Mouse (Mus musculus) MEL-GATA-1-ER (cell line): ENCODE data around the gene Cdh26.

ENCODE experiments used
- DNase-seq: peaks from one replicate; pipeline ENCODE4 v3.0.0-alpha.2; 2012; ENCODE audit warnings: low read depth; ENCODE audit errors: extremely low read depth

Gene Cdh26

GRCm38 (mm10) chr2:178430231-178430630 is at the start of gene Cdh26:
Cdh26 (plus strand) TSS chr2:178430531.
- no peak for DNase-seq

- no peak for DNase-seq
These were observed 23.1 kb upstream of the Cdh26 start, which contains the start of gene Sycp2 for GRCm38 (mm10) chr2:178407053-178407815. Sycp2 (minus strand) TSS chr2:178407685.

- no peak for DNase-seq
These were observed 21.3 kb upstream of the Cdh26 start for GRCm38 (mm10) chr2:178409024-178409423.

DNA sequence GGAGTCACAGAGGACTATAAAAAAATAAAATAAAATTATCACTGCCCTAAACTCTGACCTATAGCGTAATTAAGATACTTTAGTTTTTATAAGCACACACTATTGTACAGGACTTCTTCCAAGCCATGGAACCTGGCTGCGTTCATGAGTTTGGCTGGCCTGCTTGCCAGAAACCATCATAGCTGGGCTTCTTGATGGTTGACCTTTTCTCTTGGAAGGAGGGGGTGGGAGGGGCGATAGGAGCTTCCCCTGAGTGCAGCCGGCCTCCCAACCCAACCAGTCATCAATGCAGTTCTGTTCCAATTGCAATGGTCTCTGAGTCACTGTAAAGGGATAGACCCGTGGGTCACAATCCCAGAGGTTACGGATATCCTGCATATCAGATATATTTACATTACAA is 20.0 kb upstream of the Cdh26 start:
- DNase-seq, result no peak

DNA sequence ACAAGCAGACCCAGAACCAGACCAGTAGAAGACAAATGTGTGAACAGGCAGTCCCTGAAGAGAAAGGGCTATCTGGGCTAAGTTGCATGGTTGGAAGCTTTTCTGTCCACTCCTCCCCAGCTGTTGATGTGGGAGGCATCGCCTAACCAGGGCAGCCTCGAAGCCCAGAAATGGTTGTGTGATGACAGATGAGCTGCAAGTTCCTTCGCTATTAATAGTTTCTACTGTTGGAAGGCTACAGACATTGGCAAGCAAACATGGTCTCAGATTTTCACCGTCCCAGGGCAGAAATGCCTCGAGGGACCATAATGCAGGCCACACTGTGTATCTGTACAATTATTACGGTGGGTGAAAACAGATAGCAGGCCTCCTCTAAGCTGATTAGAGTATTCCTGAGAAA is 17.7 kb upstream of the Cdh26 start:
- no peak for DNase-seq

- DNase-seq, result no peak
These were observed 17.2 kb upstream of the Cdh26 start for GRCm38 (mm10) chr2:178413081-178413480.

GRCm38 (mm10) chr2:178413481-178414260 is 16.7 kb upstream of the Cdh26 start:
- no peak for DNase-seq

GRCm38 (mm10) chr2:178414261-178415149 is 15.8 kb upstream of the Cdh26 start, which contains the start of the genes Ppp1r3d and Fam217b:
Ppp1r3d (minus strand) TSS chr2:178414472.
Fam217b (plus strand) TSS chr2:178414524.
- DNase-seq, result no peak

- DNase-seq, result no peak
These were observed 15.2 kb upstream of the Cdh26 start for GRCm38 (mm10) chr2:178415150-178415448.

- no peak for DNase-seq
These were observed 13.9 kb upstream of the Cdh26 start for GRCm38 (mm10) chr2:178416427-178416826.

DNA sequence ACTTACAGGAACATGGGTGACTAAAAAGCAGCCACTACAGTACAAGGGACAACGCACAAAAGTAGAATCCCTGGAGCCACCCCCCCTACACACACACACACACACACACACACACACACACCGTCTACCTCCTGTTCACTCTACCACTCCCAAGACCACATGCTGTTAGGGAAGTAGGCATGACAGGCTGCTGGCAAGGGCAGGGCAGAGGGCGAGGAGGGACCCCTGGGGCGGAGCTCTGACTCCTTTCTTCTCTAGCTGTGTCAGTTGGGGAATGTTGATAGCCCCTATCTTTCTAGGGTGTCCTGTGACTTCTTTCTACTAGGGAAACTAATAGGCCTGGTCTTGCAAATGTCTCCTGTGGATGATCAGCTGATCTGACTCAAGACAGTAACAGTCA is 13.4 kb upstream of the Cdh26 start:
- DNase-seq, result no peak

DNA sequence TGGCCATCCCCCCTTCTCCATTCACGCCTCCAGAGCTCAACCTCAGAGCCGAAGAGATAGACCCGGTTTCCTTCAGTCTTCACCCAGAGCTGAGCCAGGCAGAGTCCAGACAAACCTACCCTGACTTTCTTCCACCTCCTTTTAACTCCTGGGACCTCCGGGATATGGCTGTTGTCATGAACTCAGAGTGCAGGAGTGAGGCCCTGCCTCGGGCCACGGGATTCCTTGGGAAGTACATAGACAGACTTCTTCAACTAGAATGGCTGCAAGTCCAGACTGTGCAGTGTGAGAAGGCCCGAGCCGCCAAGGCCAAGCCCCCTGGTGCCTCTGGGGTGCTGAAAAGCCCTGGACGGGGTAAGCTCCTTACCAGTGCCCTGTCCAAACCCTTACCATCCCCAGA is 9.8 kb upstream of the Cdh26 start:
- no peak for DNase-seq

- no peak for DNase-seq
These were observed 8.7 kb upstream of the Cdh26 start for GRCm38 (mm10) chr2:178421603-178422002.

DNA sequence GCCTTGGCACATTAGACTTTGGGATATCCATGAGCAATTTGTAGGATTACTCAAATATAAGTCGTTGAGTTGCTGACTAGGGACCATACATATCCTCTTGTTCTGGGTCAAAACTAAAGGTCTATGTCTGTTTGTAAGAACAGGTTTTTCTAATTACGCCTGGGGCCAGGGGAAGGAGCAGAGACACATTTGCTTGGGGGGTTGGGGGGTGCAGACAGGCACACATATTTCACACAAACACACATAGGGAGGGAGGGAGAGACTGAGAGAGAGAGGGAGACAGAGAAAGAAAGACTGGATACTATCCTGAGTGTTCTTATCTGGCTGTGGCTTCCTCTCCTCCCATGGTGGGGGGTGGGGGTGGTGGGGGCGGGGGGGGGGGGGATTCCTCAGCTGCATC is 8.1 kb upstream of the Cdh26 start:
- DNase-seq, result no peak

DNA sequence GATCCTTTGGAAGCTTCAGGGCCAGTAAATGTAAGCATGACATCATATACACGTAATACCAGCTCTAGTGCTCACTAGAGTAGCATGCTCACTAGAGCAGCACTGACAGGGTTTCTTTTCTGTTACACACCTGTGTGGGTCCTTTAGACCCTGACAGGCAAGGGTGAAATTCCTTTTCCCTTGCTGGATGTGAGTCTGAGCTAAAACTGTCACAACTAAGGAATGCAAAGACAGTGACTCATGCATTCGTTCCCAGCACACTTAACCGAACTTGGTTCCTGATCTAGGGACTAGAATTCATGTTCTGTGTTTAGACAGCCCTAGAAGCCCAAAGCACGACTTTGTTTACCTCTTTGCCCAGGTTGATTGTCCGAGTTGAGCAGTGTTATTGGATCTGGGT is 7.1 kb upstream of the Cdh26 start:
- DNase-seq, result no peak

- no peak for DNase-seq
These were observed 4.1 kb upstream of the Cdh26 start for GRCm38 (mm10) chr2:178426229-178426628.

DNA sequence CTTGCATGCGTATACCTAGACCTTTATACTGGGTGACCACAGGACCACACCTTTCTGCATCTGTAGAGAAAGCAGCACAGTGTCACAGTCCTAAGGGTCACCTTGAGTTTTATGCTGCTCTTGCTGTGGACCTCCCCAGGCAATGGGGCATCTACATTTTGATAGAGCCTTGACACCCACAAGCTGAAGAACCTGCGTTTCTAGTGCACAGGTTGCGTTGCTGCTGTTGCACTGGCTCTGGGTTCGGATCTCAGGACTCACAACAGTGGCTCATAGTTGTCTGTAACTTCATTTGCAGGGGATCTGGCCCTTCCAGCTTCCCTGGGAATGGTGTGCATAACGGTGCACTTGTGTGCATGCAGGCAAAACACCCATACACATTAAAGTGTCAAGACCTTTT is 3.1 kb upstream of the Cdh26 start:
- DNase-seq, result no peak

DNA sequence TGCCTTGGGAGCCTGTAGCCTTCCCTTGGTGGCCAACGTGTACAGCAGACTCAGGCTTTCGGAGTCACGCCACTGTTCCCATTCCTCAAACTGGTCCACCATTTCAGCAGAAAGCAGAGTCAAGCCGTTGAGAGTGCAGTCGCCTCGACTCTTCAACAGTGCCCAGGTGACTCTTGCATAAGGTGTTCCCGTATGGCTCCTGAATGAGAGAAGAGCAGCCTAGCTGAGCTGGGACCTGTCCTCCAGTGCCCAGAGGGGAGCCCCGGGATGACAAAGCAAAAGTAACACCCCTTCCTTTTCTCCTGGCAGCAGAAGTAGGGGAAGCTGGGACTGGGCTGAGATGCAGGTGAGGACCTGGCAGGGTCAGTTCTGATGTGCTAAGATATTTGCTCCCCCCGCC is 2.1 kb upstream of the Cdh26 start:
- no peak for DNase-seq

DNA sequence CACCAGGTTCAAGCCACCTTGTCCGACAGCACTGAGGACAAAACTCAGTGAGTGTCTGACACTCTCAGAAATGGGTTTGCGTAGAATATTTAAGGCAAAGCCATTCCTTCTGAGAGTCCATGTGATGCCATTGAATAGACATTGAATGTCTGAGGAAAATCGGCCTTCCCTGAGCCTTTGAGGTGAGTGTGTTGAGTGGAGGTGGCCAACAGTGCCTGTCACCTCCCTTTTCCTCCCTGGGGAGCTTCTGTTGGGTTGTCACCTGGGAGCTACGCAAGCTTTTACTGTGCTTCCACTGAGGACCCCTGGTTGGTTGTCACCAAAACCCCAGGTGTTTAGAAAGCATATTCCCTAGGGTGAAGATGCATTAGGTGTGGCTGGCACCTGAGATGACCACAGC is 1.7 kb upstream of the Cdh26 start:
- no peak for DNase-seq

DNA sequence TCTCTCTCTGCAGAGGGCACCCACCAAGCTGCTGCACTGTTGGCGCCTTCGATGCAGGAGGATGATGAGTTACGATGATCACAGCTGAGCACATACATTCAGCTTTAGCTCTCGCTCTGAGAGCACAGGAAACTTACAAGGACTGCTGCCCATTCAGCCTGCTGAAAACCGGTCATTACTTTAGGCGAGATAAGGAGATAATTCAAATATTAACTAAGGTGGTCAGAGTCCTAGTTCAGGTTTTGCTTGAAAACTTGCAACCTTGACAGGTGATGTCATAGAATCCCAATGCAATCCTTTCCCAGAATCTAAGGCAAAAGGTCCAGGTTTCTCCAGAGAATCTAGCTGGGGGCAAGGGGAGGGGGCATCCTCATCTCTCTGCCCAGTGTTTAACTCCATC is 905 bp upstream of the Cdh26 start:
- DNase-seq, result no peak

DNA sequence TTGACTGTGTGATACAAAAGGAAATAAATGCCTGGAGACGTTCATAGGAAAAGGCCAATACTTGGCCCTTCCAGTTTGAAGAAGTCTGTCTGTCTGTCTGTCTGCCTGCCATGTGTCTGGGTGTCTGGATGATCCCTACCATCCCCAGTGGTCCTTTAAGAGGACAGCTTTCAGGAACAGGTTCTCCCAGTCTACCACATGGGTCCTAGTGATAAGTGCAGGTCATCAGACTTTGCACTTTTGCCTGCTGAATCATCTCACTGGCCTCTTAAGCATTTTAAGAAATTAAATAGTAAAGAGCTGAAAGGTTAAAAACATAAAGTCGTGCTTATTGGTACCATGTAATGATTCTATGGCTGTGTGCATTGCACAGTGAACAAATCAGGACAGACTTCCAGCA is 3.2 kb downstream of the Cdh26 start:
- DNase-seq, result no peak

GRCm38 (mm10) chr2:178433903-178434302 is 3.6 kb downstream of the Cdh26 start:
- no peak for DNase-seq
